Mouse (Mus musculus): Measurements from ENCODE around the gene Abcg5. TPM values are rescaled to one million over a fixed set of nuclear protein-coding genes. Genes with fewer than 3 reads are reported as not detected.

The Abcg5 gene
- total RNA-seq (2021), result not detected
- long read RNA-seq, result 0 reads

DNA sequence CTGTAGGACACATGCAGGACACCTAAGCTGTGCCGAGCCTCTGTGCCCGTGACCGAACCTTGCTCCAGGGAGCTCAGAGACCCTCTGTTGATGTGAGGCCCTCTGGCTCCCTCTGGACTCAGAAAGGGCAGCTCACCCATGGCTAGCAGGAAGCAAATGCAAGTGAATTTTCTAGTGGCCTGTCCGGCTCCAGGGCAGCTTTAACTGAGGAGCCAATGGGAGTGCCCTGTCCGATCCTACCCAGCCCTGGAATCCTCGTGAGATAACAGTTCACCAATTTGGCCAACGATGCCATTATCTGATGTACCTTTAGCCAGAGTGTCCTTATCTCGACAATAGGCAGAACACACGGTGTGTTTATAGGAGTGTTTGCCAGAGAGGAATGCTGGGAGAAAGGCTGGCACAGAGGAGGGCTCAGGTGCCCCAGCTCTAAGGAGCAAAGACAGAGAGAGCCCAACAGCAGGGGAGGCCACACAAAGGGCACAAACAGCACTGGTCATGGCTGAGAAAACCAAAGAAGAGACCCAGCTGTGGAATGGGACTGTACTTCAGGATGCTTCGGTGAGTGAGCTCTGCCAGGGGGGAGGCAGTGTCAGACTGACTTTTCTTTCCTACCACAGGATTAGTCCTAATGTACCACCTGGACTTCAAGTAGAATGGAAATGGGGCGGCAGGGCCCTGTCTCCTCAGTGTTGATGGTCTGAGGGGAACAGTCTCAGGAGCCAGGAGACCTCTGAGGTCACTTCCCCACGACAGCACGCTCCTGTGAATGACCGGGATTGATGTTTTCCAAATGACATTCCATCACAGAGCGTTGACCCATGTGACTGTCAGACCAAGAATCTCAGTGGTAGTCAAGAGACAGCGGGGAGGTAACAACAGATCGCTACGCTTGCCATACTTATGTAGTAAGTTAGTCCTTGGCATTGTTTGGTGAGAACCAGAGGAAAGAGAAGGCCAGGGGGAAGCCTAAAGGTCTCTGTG is at the start of gene Abcg5:
Gene Abcg5 (minus strand): TSS at position 278 of the 984 bp plus-strand sequence.
- DNase-seq (ENCODE audit: low spot score in 2 of 2), result no peak

DNA sequence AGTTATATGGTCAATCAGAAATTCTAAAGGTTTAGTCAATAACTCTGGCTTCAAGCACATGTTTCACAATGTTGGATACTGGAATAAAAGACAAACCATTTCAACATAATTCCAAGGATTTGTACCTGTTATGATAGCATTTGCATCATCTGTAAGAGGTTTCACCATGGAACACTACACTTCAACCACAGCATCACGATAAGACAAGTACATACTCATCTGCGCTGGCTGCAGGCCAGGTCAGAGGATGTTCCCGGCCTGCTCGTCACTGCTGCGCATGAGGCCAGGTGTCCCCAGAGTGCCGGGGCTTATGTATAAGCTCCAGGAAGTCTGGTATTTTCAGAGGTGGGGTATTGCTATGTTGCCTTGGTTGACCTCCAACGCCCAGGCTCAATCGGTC is 49.8 kb upstream of the Abcg5 start:
- no peak for DNase-seq (ENCODE audit: low spot score in 2 of 2)

DNA sequence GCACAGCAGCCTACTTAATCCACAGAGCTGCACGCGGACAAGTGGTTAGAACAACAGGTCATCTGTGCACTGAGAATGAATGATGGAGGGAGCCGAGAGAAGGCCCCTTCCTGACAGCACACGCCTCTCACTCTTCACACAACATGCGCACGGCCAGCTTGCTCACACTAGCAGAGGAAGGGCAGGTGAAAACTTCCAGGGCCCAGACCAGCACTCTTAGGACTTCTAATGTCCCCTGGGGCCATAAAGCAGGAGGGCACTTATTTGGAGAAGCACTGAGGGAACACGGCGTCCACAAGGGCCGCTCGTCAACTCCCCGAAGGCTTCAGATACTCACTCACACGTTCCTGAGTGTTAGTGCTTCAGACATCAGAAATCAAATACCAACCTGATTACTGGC is 48.5 kb upstream of the Abcg5 start:
- DNase-seq (ENCODE audit: low spot score in 2 of 2), result no peak

DNA sequence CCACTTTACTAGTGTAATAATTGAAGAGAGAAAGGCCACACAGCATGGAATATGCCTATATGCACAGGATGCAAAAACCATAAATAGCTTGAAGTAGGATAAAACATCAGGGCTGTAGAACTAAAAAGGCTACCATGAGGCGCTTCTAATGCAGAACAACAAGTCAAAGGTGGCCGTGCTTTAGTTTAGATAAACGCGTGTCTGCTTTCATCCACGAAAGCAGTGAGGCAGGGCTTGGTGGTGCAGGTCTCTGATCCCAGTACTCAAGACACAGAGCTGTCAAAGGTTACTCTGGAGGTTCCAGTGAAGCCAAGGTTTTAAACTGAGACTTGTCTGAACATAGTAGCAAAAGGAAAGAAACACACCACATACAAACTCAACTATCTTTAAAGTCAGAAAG is 46.3 kb upstream of the Abcg5 start:
- DNase-seq (ENCODE audit: low spot score in 2 of 2), result no peak

GRCm38 (mm10) chr17:84728201-84728911 is 45.5 kb upstream of the Abcg5 start:
- DNase-seq (ENCODE audit: low spot score in 2 of 2), result no peak

- DNase-seq (ENCODE audit: low spot score in 2 of 2), result no peak
Observed at GRCm38 (mm10) chr17:84725163-84725562, 42.4 kb upstream of the Abcg5 start.

DNA sequence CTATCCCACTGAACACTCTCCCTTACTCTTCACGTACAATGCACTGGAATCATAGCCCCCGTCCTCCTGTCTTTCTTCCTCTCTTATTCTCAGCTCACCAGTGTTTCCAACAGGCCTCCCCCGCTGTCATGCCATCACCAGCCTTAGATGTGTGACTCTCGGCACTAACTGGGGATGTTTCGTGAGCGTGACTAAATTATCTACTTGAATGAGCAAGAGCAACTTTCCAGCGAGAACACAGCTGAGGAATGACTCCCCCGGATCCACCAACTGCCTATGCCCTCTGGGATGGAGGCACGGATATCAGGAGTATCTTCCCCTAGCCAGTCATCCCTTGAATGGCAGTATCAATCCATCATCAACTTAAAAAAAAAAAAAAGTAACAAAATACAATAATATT is 41.2 kb upstream of the Abcg5 start:
- DNase-seq (ENCODE audit: low spot score in 2 of 2), result no peak

- DNase-seq (ENCODE audit: low spot score in 2 of 2), result no peak
Observed at GRCm38 (mm10) chr17:84719105-84719504, 36.3 kb upstream of the Abcg5 start.

DNA sequence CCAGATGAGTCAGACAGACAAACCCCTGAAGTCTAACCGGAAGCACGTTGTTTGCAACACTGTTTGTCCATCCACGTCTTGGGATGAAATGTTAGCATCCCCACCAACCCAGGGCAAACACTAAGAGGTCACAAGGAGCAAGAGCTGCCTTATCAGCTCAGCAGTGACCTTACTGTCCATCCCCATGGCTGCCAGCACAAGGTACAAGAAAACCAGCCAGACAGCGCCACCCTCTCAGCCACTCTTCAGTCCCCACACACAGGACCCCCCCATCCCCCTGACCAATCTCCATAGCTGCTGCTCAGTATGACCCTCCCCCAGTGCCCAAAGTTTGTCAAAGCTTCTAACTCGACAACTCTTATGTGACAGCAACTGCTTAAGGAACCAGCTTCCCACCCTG is 34.6 kb upstream of the Abcg5 start:
- no peak for DNase-seq (ENCODE audit: low spot score in 2 of 2)

DNA sequence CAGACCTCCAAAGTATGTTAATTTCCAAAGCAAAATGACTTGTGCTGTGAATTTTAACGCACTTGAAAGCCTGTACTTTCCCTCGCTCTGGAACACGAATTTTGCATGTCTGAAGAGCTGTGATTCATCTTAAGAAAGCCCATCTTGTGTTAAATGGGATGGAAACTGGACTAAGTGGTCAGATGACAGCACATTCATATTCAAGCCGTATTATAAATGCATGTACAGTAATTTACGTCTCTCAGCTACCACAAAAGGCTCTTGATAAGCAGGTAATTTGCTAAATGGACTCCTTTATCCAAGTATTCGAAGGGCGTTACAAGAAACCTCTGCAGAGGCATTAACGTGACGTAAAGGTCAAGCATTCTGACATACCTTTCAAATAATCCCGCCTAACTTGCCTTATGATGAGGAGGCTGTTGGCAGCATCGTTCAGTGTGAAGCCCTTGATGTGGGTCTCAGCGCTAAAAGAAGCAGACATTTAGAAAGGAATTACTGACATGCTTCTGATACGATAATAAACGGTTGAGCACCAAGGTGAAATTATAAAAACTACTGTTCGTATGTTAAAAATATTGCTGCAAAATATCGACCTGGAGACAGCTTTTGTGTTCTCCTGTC is 33.6 kb upstream of the Abcg5 start:
- no peak for DNase-seq (ENCODE audit: low spot score in 2 of 2)

- no peak for DNase-seq (ENCODE audit: low spot score in 2 of 2)
Observed at GRCm38 (mm10) chr17:84714930-84715329, 32.1 kb upstream of the Abcg5 start.

GRCm38 (mm10) chr17:84713563-84714164 is 30.9 kb upstream of the Abcg5 start:
- DNase-seq (ENCODE audit: low spot score in 2 of 2), result no peak

- DNase-seq (ENCODE audit: low spot score in 2 of 2), result peak; percentile 36 to 54
Observed at GRCm38 (mm10) chr17:84709403-84709851, 26.6 kb upstream of the Abcg5 start.

DNA sequence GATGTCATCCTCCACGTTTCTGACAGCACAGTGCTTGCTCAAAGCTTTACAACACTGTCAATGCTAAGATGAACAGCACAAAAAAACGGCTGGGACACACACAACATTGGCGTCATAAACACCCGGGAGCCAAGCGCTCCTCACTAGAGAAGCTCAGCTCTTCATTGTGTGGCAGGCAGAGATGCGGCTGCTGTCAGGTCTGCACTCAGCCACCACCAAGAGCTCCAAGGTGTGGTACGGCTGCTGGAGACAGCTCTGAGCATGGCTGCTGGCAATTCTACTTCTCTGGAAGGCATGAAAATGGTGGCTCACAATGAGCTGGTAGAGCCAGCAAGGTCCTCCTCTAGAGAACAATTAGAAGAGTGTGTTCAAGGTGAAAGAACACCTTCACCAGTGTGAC is 26.0 kb upstream of the Abcg5 start:
- no peak for DNase-seq (ENCODE audit: low spot score in 2 of 2)

DNA sequence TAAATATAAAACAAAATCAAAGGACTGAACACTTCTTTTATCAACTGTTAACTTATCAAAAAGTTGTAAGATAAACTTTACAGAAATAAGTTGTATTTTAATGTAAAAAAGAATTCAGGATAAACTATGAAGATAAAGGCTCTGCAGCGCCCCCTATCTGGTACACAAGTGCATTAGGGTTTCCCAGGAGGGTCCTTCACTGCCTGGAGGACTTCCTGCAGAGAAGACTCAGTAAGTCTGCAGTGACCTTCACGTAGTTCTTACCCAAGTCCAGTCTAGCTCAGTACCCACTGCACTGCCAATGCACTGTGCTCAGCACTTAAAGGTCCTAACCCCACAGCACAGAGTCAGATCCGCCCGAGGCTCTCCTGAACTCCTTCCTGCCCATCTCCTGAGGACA is 24.6 kb upstream of the Abcg5 start:
- no peak for DNase-seq (ENCODE audit: low spot score in 2 of 2)

DNA sequence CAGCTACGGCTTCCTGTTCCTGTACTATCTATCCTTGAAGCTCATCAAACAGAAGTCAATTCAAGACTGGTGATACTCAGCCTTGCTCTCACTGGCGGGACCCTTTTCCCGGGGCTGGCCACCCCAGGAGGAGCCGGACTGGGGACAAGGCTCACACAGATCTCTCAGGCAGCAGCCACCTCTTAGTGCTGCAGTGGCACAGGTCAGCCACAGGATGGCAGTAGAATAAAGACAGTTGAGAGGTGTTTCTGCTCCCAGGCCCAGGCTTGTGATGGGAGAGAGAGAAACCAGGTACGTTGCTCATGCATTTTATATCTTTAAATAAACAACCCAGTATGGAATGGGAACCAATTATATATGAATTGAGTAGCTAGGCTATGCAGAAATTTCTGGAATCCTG is 15.9 kb upstream of the Abcg5 start:
- DNase-seq (ENCODE audit: low spot score in 2 of 2), result peak; percentile 72 to 78

DNA sequence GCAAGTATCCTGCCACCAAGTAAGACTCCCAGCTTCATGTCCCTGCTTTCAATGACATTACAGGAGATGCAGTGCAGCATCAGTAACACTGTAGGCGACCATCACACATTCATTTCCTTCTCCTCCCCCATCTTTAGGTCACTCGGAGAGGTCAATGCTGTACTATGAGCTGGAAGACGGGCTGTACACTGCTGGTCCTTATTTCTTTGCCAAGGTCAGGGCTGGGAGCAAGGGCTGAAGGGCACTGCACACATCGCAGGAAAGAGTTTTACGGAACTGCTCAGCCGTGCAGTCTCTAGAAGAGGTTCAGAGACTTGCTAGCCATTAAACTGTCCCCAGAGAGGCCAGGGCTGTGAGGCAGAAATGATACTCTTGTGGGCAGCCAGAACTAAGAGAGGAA is 13.7 kb upstream of the Abcg5 start:
- no peak for DNase-seq (ENCODE audit: low spot score in 2 of 2)

GRCm38 (mm10) chr17:84693741-84694140 is 10.9 kb upstream of the Abcg5 start:
- no peak for DNase-seq (ENCODE audit: low spot score in 2 of 2)

DNA sequence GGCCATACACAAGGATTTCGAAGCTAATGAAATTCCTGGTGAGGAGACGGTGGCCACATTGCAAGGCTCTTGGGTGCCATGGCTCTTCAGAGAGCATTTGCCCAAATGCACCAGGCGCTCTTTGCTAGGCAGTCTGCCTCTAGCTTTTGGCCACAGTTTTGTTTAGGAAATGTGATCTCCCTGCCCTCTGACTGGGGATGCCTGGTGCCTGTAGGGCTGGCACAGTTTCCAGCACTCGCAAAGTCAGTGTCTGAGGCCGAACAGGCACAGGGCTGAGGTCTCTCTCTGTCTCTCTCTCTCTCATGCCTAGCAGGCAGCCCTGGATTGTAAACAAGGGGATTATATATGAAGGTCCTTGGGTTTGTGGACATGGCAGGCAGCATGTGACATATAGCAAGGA is 7.3 kb upstream of the Abcg5 start:
- no peak for DNase-seq (ENCODE audit: low spot score in 2 of 2)

GRCm38 (mm10) chr17:84689316-84689715 is 6.5 kb upstream of the Abcg5 start:
- no peak for DNase-seq (ENCODE audit: low spot score in 2 of 2)

- no peak for DNase-seq (ENCODE audit: low spot score in 2 of 2)
Observed at GRCm38 (mm10) chr17:84688834-84689233, 6.0 kb upstream of the Abcg5 start.
